Mouse (Mus musculus): Measurements from ENCODE around the gene Vps51.

DNA sequence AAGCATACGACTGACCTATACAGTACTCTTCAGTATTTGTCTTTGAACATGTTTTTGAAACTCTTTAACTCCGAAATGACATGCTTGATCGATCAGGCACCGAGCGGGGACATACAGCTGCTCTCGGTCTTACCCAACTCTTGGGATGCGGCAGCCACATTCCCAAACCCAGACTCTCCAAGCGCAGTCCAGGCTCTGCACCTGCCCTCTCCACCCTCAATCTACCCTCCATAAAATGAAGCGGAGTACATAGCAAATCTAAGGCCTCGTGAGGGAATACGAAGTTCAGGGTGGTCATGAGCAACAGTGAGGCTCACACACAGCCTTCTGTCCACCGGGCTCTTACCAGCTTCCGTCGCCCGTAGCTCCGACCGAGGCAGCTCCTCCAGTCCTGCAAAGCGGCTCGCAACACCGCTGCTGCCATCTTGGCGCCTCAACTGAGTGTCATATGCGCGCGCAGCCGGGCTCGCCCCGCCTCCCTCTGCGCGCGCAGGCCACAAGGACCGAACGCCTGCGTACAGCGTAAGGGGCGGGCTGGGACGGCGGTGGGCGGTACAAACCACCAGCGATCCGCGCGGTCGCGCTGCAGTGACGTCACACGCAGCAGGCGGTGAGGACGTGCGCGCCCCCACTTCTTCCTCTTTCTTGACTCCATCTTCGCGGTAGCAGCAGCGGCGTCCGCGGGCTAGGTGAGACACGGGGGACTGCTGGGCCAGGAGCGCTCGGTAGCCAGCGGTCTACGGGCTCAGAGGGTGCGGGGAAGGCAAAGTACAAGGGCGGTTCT is 19.5 kb downstream of the Vps51 start, which contains the start of the genes Mrpl49 and Fau:
- TF ChIP-seq POLR2A (IDR thresholded peaks at IDR 0.05; ENCODE audit: insufficient read length, low read depth) (peak; percentile 85), CEBPB (IDR thresholded peaks at IDR 0.05; ENCODE audit: insufficient read depth, poor library complexity, severe bottlenecking) (no peak), MYOD1 (IDR thresholded peaks at IDR 0.05; ENCODE audit: control insufficient read depth in 1 of 3, insufficient read length in 2 of 3, low read depth in 2 of 3) (peak in 1 of 3 experiments; percentile 46), SRF (IDR thresholded peaks at IDR 0.05; ENCODE audit: control insufficient read depth, insufficient read length, low read depth) (peak; percentile 86), MYOG (IDR thresholded peaks at IDR 0.05; ENCODE audit: control insufficient read depth in 1 of 3, insufficient read depth in 1 of 3, insufficient read length in 2 of 3, low read depth in 2 of 3) (peak in 2 of 3 experiments; percentile 28 to 53), TCF12 (IDR thresholded peaks at IDR 0.05; ENCODE audit: insufficient read depth, poor library complexity, severe bottlenecking) (no peak), USF1 (IDR thresholded peaks at IDR 0.05; ENCODE audit: low read depth) (no peak)
